Mouse (Mus musculus) myocyte (in vitro differentiated cells): Measurements from ENCODE around the gene Palld. TPM values are rescaled to one million over a fixed set of nuclear protein-coding genes. Genes with fewer than 3 reads are reported as not detected.

Experiments
- H3K27me3 ChIP-seq: one replicate; pipeline ENCODE4 v1.6.1; 2011; ENCODE audit not compliant: control insufficient read depth, insufficient read depth, insufficient read length
- H3K36me3 ChIP-seq: one replicate; pipeline ENCODE4 v1.6.1; 2011; ENCODE audit not compliant: control insufficient read depth, insufficient read depth
- H3K4me2 ChIP-seq: one replicate; pipeline ENCODE4 v1.6.1; 2011; ENCODE audit warnings: low read depth, control low read depth
- H3K4me3 ChIP-seq: one replicate; pipeline ENCODE4 v1.5.1; 2011; ENCODE audit warnings: mild to moderate bottlenecking, control low read depth, moderate library complexity
- H3K79me2 ChIP-seq: one replicate; pipeline ENCODE4 v1.6.1; 2011; ENCODE audit not compliant: control insufficient read depth, insufficient read depth
- H3ac ChIP-seq: one replicate; pipeline ENCODE4 v1.6.1; 2011; ENCODE audit not compliant: control insufficient read depth, insufficient read length
- CEBPB ChIP-seq: IDR thresholded peaks from 2 replicates; pipeline ENCODE4 v1.6.1; 2011; ENCODE audit warnings: mild to moderate bottlenecking, moderate library complexity; ENCODE audit not compliant: poor library complexity, insufficient read depth, severe bottlenecking
- E2F4 ChIP-seq: IDR thresholded peaks from one replicate; pipeline ENCODE4 v1.6.1; 2011; ENCODE audit warnings: mild to moderate bottlenecking, control low read depth, moderate library complexity; ENCODE audit not compliant: insufficient read depth
- MAX ChIP-seq: IDR thresholded peaks from one replicate; pipeline ENCODE4 v1.6.1; 2011; ENCODE audit warnings: low read depth, mild to moderate bottlenecking, control low read depth
- MYOD1 ChIP-seq, 3 experiments: IDR thresholded peaks; one replicate each; pipeline ENCODE4 v1.6.1; 2011; ENCODE audit warnings: control low read depth in 2 of 3, low read depth in 2 of 3, mild to moderate bottlenecking in 2 of 3, moderate library complexity in 1 of 3; ENCODE audit not compliant: insufficient read length in 2 of 3, control insufficient read depth in 1 of 3
- MYOG ChIP-seq, 3 experiments: IDR thresholded peaks; one replicate each; pipeline ENCODE4 v1.6.1; 2011; ENCODE audit warnings: control low read depth in 2 of 3, low read depth in 2 of 3, mild to moderate bottlenecking in 2 of 3; ENCODE audit not compliant: insufficient read length in 2 of 3, control insufficient read depth in 1 of 3, insufficient read depth in 1 of 3
- POLR2A ChIP-seq: IDR thresholded peaks from one replicate; pipeline ENCODE4 v1.6.1; 2011; ENCODE audit warnings: low read depth, mild to moderate bottlenecking, control low read depth, moderate library complexity; ENCODE audit not compliant: insufficient read length
- POLR2AphosphoS2 ChIP-seq: IDR thresholded peaks from one replicate; pipeline ENCODE4 v1.6.1; 2011; ENCODE audit warnings: low read depth, control low read depth; ENCODE audit not compliant: insufficient read length
- REST ChIP-seq: IDR thresholded peaks from one replicate; pipeline ENCODE4 v1.6.1; 2011; ENCODE audit warnings: mild to moderate bottlenecking, control low read depth, moderate library complexity; ENCODE audit not compliant: insufficient read depth, insufficient read length
- SRF ChIP-seq: IDR thresholded peaks from one replicate; pipeline ENCODE4 v1.6.1; 2011; ENCODE audit warnings: low read depth; ENCODE audit not compliant: control insufficient read depth, insufficient read length
- TCF12 ChIP-seq: IDR thresholded peaks from one replicate; pipeline ENCODE4 v1.6.1; 2011; ENCODE audit warnings: mild to moderate bottlenecking, control low read depth; ENCODE audit not compliant: poor library complexity, insufficient read depth, severe bottlenecking
- TCF3 ChIP-seq: IDR thresholded peaks from one replicate; pipeline ENCODE4 v1.6.1; 2011; ENCODE audit warnings: low read depth, control low read depth; ENCODE audit not compliant: insufficient read length
- USF1 ChIP-seq: IDR thresholded peaks from one replicate; pipeline ENCODE4 v1.6.1; 2011; ENCODE audit warnings: low read depth, mild to moderate bottlenecking, control low read depth, moderate library complexity
- polyA plus RNA-seq: library from polyadenylated mRNA; unstranded; fragments of >200 nt; fragmentation: generic; extraction: Trizol; gene quantifications from one replicate; pipeline ENCODE4 v1.2.1, GENCODE M21; 2012; ENCODE audit warnings: missing spikeins

Gene Palld
- polyA plus RNA-seq, 1 experiment, result 52.4 TPM

DNA sequence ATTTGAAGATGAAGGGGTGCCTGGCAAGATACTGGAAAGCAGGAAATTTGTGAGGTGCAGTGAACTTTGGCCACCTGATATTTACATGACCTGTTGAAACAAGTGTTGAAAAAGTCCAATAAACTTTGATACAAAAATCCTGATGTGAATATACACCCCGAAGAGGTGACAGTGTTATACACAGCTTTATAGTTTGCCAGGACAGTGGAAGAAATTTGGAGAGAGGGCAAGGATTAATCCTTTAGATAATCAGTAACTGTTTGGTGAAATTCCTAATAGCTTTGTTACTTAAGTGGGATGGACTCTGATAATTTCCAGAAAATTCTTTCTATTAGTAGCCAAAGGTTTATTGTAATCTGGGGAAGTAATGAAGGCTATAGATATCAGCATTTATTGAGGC lies 314.2 kb downstream of the Palld start:
- Histone ChIP-seq H3K4me2 (no peak overlapping the region), H3K36me3 (no peaks in the 10 kb centered on the region), H3ac (no peak overlapping the region), H3K27me3 (no peaks in the 10 kb centered on the region), H3K4me3 (no peak overlapping the region), H3K79me2 (peaks cover 45% of the 10 kb centered on the region)
- no peak for TF ChIP-seq CEBPB
- TF ChIP-seq E2F4, result no peak
- no peak for TF ChIP-seq USF1
- no peak for TF ChIP-seq TCF12
- TF ChIP-seq MYOD1 (IDR thresholded peaks at IDR 0.05; ENCODE audit: control insufficient read depth in 1 of 3, insufficient read length in 2 of 3, low read depth in 2 of 3), result no peak
- no peak for TF ChIP-seq SRF
- TF ChIP-seq POLR2A, result no peak
- TF ChIP-seq MAX, result no peak
- TF ChIP-seq POLR2AphosphoS2, result no peak
- TF ChIP-seq MYOG (IDR thresholded peaks at IDR 0.05; ENCODE audit: control insufficient read depth in 1 of 3, insufficient read depth in 1 of 3, insufficient read length in 2 of 3, low read depth in 2 of 3), result no peak
- TF ChIP-seq TCF3, result no peak
- TF ChIP-seq REST, result no peak

DNA sequence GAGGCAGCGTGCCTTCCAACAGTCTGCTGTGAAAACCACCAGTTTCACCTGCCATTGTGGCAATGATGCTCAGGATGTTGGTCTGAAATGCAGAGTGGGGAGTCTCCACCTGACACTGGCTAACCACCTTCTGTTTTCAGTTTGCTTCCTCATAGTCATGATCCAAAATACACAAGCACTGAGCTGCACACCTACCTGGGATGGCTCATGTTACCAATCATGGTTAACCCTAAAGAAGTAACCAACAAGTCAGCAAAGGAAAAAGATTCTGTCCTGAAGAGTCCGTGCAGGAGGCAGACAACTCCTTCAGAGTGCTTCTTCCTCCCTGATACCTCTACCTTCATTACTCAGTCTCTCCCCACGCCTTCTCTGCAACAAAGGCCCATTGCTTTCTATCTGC lies 314.8 kb downstream of the Palld start:
- peaks cover 5% of the 10 kb centered on the region for H3K36me3 ChIP-seq
- no peaks in the 10 kb centered on the region for H3K27me3 ChIP-seq
- H3K79me2 ChIP-seq, result peaks cover 50% of the 10 kb centered on the region
- no peak overlapping the region for H3K4me3 ChIP-seq
- no peak overlapping the region for H3ac ChIP-seq
- TF ChIP-seq MAX (no peak), TCF12 (no peak), REST (no peak), CEBPB (no peak), USF1 (no peak), POLR2AphosphoS2 (no peak)
- H3K4me2 ChIP-seq, result no peak overlapping the region

DNA sequence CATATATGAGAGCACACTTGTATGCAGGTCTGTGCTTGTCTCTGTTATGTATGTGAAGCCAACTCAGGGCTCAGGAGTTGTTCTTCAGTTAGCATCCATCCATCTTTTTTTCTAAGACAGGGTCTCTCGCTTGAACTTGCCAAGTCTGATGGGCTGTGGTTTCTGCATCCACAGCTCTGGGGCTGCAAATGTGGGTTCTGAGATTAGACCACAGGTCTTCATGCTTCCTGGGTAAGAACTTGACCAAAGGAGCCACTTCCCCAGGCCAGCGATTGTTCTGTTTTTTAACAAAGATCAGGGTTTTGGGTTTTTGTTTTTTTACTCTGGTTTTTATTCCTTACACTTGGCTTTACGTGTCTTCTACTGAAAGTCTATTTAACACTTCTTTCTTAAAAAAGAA lies 316.0 kb downstream of the Palld start:
- Histone ChIP-seq H3K4me3 (no peak overlapping the region), H3K36me3 (peaks cover 12% of the 10 kb centered on the region), H3K27me3 (no peaks in the 10 kb centered on the region), H3K4me2 (no peak overlapping the region), H3ac (no peak overlapping the region), H3K79me2 (peaks cover 58% of the 10 kb centered on the region)
- TF ChIP-seq REST (no peak), MYOD1 (IDR thresholded peaks at IDR 0.05; ENCODE audit: control insufficient read depth in 1 of 3, insufficient read length in 2 of 3, low read depth in 2 of 3) (no peak), TCF3 (no peak), POLR2AphosphoS2 (no peak), POLR2A (no peak), CEBPB (no peak), USF1 (no peak), SRF (no peak), MYOG (IDR thresholded peaks at IDR 0.05; ENCODE audit: control insufficient read depth in 1 of 3, insufficient read depth in 1 of 3, insufficient read length in 2 of 3, low read depth in 2 of 3) (no peak)

DNA sequence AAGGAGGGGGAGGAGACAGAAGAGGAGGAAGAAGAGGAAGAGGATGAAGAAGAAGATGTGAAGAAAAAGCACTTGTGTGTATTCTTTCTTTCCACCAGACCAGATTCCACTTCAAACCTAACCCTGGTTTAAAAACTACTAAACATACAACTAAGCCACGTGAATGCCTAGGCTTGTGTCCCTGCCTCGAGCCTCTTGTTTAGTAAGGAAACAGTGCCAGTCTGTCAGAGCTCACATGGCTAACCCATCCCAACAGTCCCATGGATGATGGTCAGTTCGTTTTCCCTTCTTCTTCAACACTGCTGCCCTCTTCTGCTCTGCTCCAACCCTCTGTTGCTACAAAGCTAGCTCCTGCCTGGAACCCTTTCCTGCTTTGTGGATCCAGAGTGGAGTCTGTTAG lies 316.7 kb downstream of the Palld start:
- peaks cover 18% of the 10 kb centered on the region for H3K36me3 ChIP-seq
- H3K4me3 ChIP-seq, result no peak overlapping the region
- no peak for TF ChIP-seq TCF12
- no peak for TF ChIP-seq POLR2A
- no peak for TF ChIP-seq CEBPB
- no peak for TF ChIP-seq MAX
- TF ChIP-seq TCF3, result no peak
- TF ChIP-seq POLR2AphosphoS2, result no peak
- no peak for TF ChIP-seq USF1
- TF ChIP-seq SRF, result no peak
- TF ChIP-seq MYOG (IDR thresholded peaks at IDR 0.05; ENCODE audit: control insufficient read depth in 1 of 3, insufficient read depth in 1 of 3, insufficient read length in 2 of 3, low read depth in 2 of 3), result no peak
- TF ChIP-seq MYOD1 (IDR thresholded peaks at IDR 0.05; ENCODE audit: control insufficient read depth in 1 of 3, insufficient read length in 2 of 3, low read depth in 2 of 3), result no peak
- H3ac ChIP-seq, result no peak overlapping the region
- no peaks in the 10 kb centered on the region for H3K27me3 ChIP-seq
- H3K4me2 ChIP-seq, result no peak overlapping the region
- peaks cover 64% of the 10 kb centered on the region for H3K79me2 ChIP-seq

DNA sequence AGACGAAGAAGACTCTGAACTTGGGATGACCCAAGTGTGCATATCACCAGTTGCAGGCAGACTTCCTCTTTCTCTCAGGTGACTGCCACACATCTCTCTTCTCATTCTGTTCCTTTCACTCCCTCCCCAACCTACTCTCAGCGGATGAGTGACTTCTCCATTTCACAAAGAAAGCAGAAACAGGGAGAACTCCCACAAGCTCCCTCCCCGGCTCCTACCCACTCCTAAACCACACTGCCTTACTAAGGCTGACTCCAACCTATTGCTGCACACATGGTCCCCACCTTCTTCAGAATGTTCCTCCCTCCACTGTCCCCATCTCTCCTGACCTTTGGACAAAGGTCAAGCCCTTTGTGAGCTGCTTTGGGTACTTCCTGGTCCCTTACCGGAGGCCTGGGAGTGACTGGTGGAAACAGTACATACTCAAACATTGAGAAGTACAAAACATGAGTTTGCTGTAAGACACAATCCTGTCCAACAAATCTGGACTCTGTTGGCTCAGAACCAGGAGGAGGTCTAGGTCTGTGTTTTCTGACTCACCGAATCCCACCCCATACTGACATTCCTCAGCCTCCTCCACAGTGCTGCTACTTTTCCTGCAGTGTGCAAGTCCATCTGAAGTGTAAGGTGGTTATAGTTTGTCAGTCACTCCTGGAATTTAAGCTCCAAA lies 317.6 kb downstream of the Palld start:
- Histone ChIP-seq H3K4me3 (no peak overlapping the region), H3K36me3 (peaks cover 18% of the 10 kb centered on the region), H3ac (no peak overlapping the region), H3K79me2 (peaks cover 60% of the 10 kb centered on the region), H3K27me3 (no peaks in the 10 kb centered on the region), H3K4me2 (no peak overlapping the region)
- TF ChIP-seq POLR2AphosphoS2 (no peak), MYOD1 (IDR thresholded peaks at IDR 0.05; ENCODE audit: control insufficient read depth in 1 of 3, insufficient read length in 2 of 3, low read depth in 2 of 3) (no peak), CEBPB (no peak), TCF12 (no peak)
